Mouse (Mus musculus) heart, postnatal 4 days (tissue): ENCODE data around the gene Lmod1. TPM values are rescaled to one million over a fixed set of nuclear protein-coding genes. Genes with fewer than 3 reads are reported as not detected.

ENCODE experiments used
- DNase-seq: peaks from one replicate; pipeline ENCODE4 v3.0.0; 2021
- total RNA-seq, 2 experiments: library from RNA; stranded (reverse); gene quantifications; 2 replicates each; pipeline ENCODE4 v1.2.3; 2021

The Lmod1 gene
- 1 to 10 TPM; 1.4 to 1.6 TPM for total RNA-seq

GRCm38 (mm10) chr1:135324571-135324970 lies at the start of gene Lmod1:
Gene Lmod1, plus strand, starts transcription at chr1:135324807.
- peak; percentile 61 for DNase-seq

- peak; percentile 81 for DNase-seq
These were observed 44.0 kb upstream of the Lmod1 start for GRCm38 (mm10) chr1:135280646-135281045.

- no peak for DNase-seq
These were observed 42.8 kb upstream of the Lmod1 start for GRCm38 (mm10) chr1:135281841-135282240.

GRCm38 (mm10) chr1:135282536-135283286 lies 41.9 kb upstream of the Lmod1 start:
- DNase-seq: no peak

- DNase-seq: peak; percentile 47
These were observed 41.3 kb upstream of the Lmod1 start for GRCm38 (mm10) chr1:135283287-135283825.

GRCm38 (mm10) chr1:135283826-135284291 lies 40.7 kb upstream of the Lmod1 start, which contains the start of gene Rnpep:
Gene Rnpep, minus strand, starts transcription at chr1:135284084.
- DNase-seq: peak; percentile 78

GRCm38 (mm10) chr1:135286311-135286710 lies 38.3 kb upstream of the Lmod1 start:
- no peak for DNase-seq

- no peak for DNase-seq
These were observed 33.7 kb upstream of the Lmod1 start for GRCm38 (mm10) chr1:135290908-135291307.

GRCm38 (mm10) chr1:135311356-135311755 lies 13.3 kb upstream of the Lmod1 start:
- no peak for DNase-seq

- no peak for DNase-seq
These were observed 12.4 kb upstream of the Lmod1 start for GRCm38 (mm10) chr1:135312201-135312600.

- DNase-seq: peak; percentile 95
These were observed 11.1 kb upstream of the Lmod1 start, which contains the start of gene Timm17a for GRCm38 (mm10) chr1:135313284-135314031. Gene Timm17a, minus strand, starts transcription at chr1:135313778.

GRCm38 (mm10) chr1:135323367-135323901 lies 1.2 kb upstream of the Lmod1 start:
- DNase-seq: no peak

- no peak for DNase-seq
These were observed 1.3 kb downstream of the Lmod1 start for GRCm38 (mm10) chr1:135325934-135326333.

- no peak for DNase-seq
These were observed 3.8 kb downstream of the Lmod1 start for GRCm38 (mm10) chr1:135328368-135328767.

GRCm38 (mm10) chr1:135330578-135330977 lies 6.0 kb downstream of the Lmod1 start:
- no peak for DNase-seq

- no peak for DNase-seq
These were observed 17.3 kb downstream of the Lmod1 start for GRCm38 (mm10) chr1:135341947-135342346.

- DNase-seq: no peak
These were observed 19.4 kb downstream of the Lmod1 start for GRCm38 (mm10) chr1:135344026-135344425.

- DNase-seq: no peak
These were observed 22.3 kb downstream of the Lmod1 start for GRCm38 (mm10) chr1:135346891-135347290.

GRCm38 (mm10) chr1:135347498-135348169 lies 23.0 kb downstream of the Lmod1 start:
- peak; percentile 44 for DNase-seq

GRCm38 (mm10) chr1:135351953-135352352 lies 27.3 kb downstream of the Lmod1 start:
- peak; percentile 41 for DNase-seq

- DNase-seq: no peak
These were observed 34.5 kb downstream of the Lmod1 start for GRCm38 (mm10) chr1:135359071-135359470.

- DNase-seq: no peak
These were observed 36.9 kb downstream of the Lmod1 start for GRCm38 (mm10) chr1:135361491-135361890.
